Mouse (Mus musculus) lung, postnatal 0 days (tissue): Measurements from ENCODE around the gene Lrpap1.

Source experiments
- CTCF ChIP-seq: IDR thresholded peaks from 2 replicates; pipeline ENCODE4 v1.5.1; 2016; ENCODE audit warnings: antibody characterized with exemption, mild to moderate bottlenecking
- EP300 ChIP-seq: IDR thresholded peaks from 2 replicates; pipeline ENCODE4 v1.6.1; 2016; ENCODE audit warnings: antibody characterized with exemption, mild to moderate bottlenecking, control low read depth

DNA sequence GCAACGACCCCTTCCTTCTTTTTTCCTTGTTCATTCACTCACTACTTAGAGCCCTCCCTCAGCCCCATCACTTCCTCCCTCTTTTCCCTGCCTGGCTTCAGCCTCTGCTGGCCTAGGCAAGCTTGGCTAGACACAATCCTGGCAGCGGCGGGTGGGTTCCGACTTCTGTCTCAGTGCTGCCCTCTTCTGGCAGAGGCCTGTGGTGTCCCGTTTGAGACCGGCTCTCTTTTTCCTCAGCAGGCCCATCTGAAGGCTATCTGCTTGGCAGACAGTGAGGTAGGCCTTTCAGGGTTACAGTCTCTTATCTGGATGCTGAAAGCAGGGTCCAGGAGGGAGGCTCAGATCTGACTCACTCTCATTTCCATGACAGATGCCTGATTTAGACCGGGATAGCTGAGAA is 26.2 kb upstream of the Lrpap1 start:
- TF ChIP-seq CTCF (peak; percentile 90), EP300 (no peak)
